Mouse (Mus musculus) gastrocnemius, postnatal 10 days (tissue): Measurements from ENCODE around the gene Snx11. TPM values are rescaled to one million over a fixed set of nuclear protein-coding genes. Genes with fewer than 3 reads are reported as not detected.
"Not testable (repeated sequence)": the region's sequence is repeated elsewhere in the genome, so short reads cannot be mapped to it uniquely, and the experiment has no call there.

ENCODE experiments used
- DNase-seq: peaks from one replicate; pipeline ENCODE4 v3.0.0; 2021; ENCODE audit warnings: mixed read lengths
- long read RNA-seq, 2 experiments: library from polyadenylated mRNA; stranded (forward); transcript quantifications; one replicate each; pipeline ENCODE4 v2.0.0; 2021
- total RNA-seq, 2 experiments: library from RNA; stranded (reverse); gene quantifications; 2 replicates each; pipeline ENCODE4 v1.2.3; 2021

Snx11 gene
- 10 to 100 TPM; 10.5 to 11.6 TPM for total RNA-seq
- long read RNA-seq, experiment 1, transcript Snx11-202 (8 exons, 2,197 nt) = major isoform, 8 of 20 reads
- long read RNA-seq, experiment 1, transcript Snx11-201 (9 exons, 2,551 nt) = minor isoform, 6 of 20 reads
- long read RNA-seq, experiment 1, partial matches to known transcripts = 1 of 20 reads
- long read RNA-seq, experiment 1, other reads (novel, unspliced or antisense) = 5 of 20 reads
- long read RNA-seq, experiment 2, transcript Snx11-202 (8 exons, 2,197 nt) = major isoform, 9 of 19 reads
- long read RNA-seq, experiment 2, transcript Snx11-201 (9 exons, 2,551 nt) = minor isoform, 5 of 19 reads
- long read RNA-seq, experiment 2, partial matches to known transcripts = 2 of 19 reads
- long read RNA-seq, experiment 2, other reads (novel, unspliced or antisense) = 3 of 19 reads

- peak; percentile 99 for DNase-seq
Observed at GRCm38 (mm10) chr11:96776968-96777962, at the start of gene Snx11. Gene Snx11 (minus strand): TSS chr11:96777559.

GRCm38 (mm10) chr11:96826481-96826880, 49.1 kb upstream of the Snx11 start:
- no peak for DNase-seq

GRCm38 (mm10) chr11:96824783-96825495, 47.6 kb upstream of the Snx11 start:
- peak; percentile 82 for DNase-seq

- DNase-seq = peak; percentile 68
Observed at GRCm38 (mm10) chr11:96823880-96824782, 46.8 kb upstream of the Snx11 start.

GRCm38 (mm10) chr11:96823471-96823837, 46.1 kb upstream of the Snx11 start:
- no peak for DNase-seq

- DNase-seq = no peak
Observed at GRCm38 (mm10) chr11:96822675-96823470, 45.5 kb upstream of the Snx11 start.

- no peak for DNase-seq
Observed at GRCm38 (mm10) chr11:96821956-96822355, 44.6 kb upstream of the Snx11 start.

- DNase-seq = no peak
Observed at GRCm38 (mm10) chr11:96818128-96818710, 40.9 kb upstream of the Snx11 start.

- no peak for DNase-seq
Observed at GRCm38 (mm10) chr11:96816979-96817378, 39.6 kb upstream of the Snx11 start.

- DNase-seq = no peak
Observed at GRCm38 (mm10) chr11:96816494-96816893, 39.1 kb upstream of the Snx11 start.

- DNase-seq = no peak
Observed at GRCm38 (mm10) chr11:96815895-96816294, 38.5 kb upstream of the Snx11 start.

- DNase-seq = no peak
Observed at GRCm38 (mm10) chr11:96814443-96814842, 37.1 kb upstream of the Snx11 start.

- no peak for DNase-seq
Observed at GRCm38 (mm10) chr11:96813920-96814319, 36.6 kb upstream of the Snx11 start.

GRCm38 (mm10) chr11:96813455-96813854, 36.1 kb upstream of the Snx11 start:
- DNase-seq = no peak

GRCm38 (mm10) chr11:96811188-96811587, 33.8 kb upstream of the Snx11 start:
- DNase-seq = not testable (repeated sequence)

- DNase-seq = no peak
Observed at GRCm38 (mm10) chr11:96809562-96810235, 32.3 kb upstream of the Snx11 start.

GRCm38 (mm10) chr11:96808066-96808465, 30.7 kb upstream of the Snx11 start:
- DNase-seq = no peak

GRCm38 (mm10) chr11:96805606-96806005, 28.2 kb upstream of the Snx11 start:
- DNase-seq = no peak

- no peak for DNase-seq
Observed at GRCm38 (mm10) chr11:96799511-96799910, 22.2 kb upstream of the Snx11 start.
